Mouse (Mus musculus): Measurements from ENCODE around the gene Gripap1. TPM values are rescaled to one million over a fixed set of nuclear protein-coding genes. Genes with fewer than 3 reads are reported as not detected.
"Not testable (repeated sequence)": the region's sequence is repeated elsewhere in the genome, so short reads cannot be mapped to it uniquely, and the experiment has no call there.

Gene Gripap1
- polyA plus RNA-seq, 1 experiment: 53.9 TPM

- H3K27me3 ChIP-seq (ENCODE audit: control insufficient read depth, insufficient read depth, low read length): peaks cover 2% of the 10 kb centered on the region; the same call in 1 of the 2 replicates
- H3K4me1 ChIP-seq (ENCODE audit: control insufficient read depth, insufficient read depth, insufficient read length): peaks cover 3% of the 10 kb centered on the region
- H3K36me3 ChIP-seq (ENCODE audit: control insufficient read depth, insufficient read depth, low read length): no peaks in the 10 kb centered on the region
- H3K27ac ChIP-seq (ENCODE audit: insufficient read depth, low read length): no peak within 1 kb of the TSS
- no peak for DNase-seq (ENCODE audit: low read depth in 1 of 2, low spot score in 2 of 2)
- peak within 1 kb of the TSS; percentile 44; the same call in 1 of the 2 replicates for H3K4me3 ChIP-seq (ENCODE audit: extremely low read depth, insufficient read depth, insufficient read length)
- 23% methylated on average over 56 of the region's 56 CpGs for WGBS
- TF ChIP-seq CTCF (IDR thresholded peaks at IDR 0.05; ENCODE audit: extremely low read depth, insufficient read depth, insufficient read length, insufficient replicate concordance) (no peak), POLR2A (IDR thresholded peaks at IDR 0.05; ENCODE audit: low read depth, low read length) (no peak)
These were observed 39.0 kb upstream of the Gripap1 start, which contains the start of gene Ccdc120 for GRCm38 (mm10) chrX:7750432-7751116. Ccdc120 (minus strand) TSS chrX:7750905.

- not testable (repeated sequence) for H3K4me3 ChIP-seq (ENCODE audit: extremely low read depth, insufficient read depth, insufficient read length); H3K4me1 ChIP-seq (ENCODE audit: control insufficient read depth, insufficient read depth, insufficient read length); H3K27me3 ChIP-seq (ENCODE audit: control insufficient read depth, insufficient read depth, low read length); H3K36me3 ChIP-seq (ENCODE audit: control insufficient read depth, insufficient read depth, low read length); H3K27ac ChIP-seq (ENCODE audit: insufficient read depth, low read length)
- DNase-seq (ENCODE audit: low read depth in 1 of 2, low spot score in 2 of 2): peak in 1 of 2 experiments; percentile 26
- 19% methylated on average over 3 of the region's 3 CpGs for WGBS
These were observed 35.9 kb upstream of the Gripap1 start for GRCm38 (mm10) chrX:7753627-7754026.

GRCm38 (mm10) chrX:7762137-7762920, 27.2 kb upstream of the Gripap1 start, which contains the start of gene Tfe3:
Tfe3 (plus strand) TSS chrX:7762560.
- peaks cover 2% of the 10 kb centered on the region; the same call in 1 of the 2 replicates for H3K4me1 ChIP-seq (ENCODE audit: control insufficient read depth, insufficient read depth, insufficient read length)
- TF ChIP-seq CTCF (IDR thresholded peaks at IDR 0.05; ENCODE audit: extremely low read depth, insufficient read depth, insufficient read length, insufficient replicate concordance) (no peak), POLR2A (IDR thresholded peaks at IDR 0.05; ENCODE audit: low read depth, low read length) (peak; percentile 51)
- H3K27me3 ChIP-seq (ENCODE audit: control insufficient read depth, insufficient read depth, low read length): no peaks in the 10 kb centered on the region
- peak; percentile 79 for DNase-seq (ENCODE audit: low read depth in 1 of 2, low spot score in 2 of 2)
- H3K4me3 ChIP-seq (ENCODE audit: extremely low read depth, insufficient read depth, insufficient read length): peak within 1 kb of the TSS; percentile 86
- whole genome bisulfite sequencing: 32% methylated on average over 38 of the region's 38 CpGs
- peaks cover 5% of the 10 kb centered on the region for H3K36me3 ChIP-seq (ENCODE audit: control insufficient read depth, insufficient read depth, low read length)
- H3K27ac ChIP-seq (ENCODE audit: insufficient read depth, low read length): peak within 1 kb of the TSS; percentile 82

GRCm38 (mm10) chrX:7762921-7763197, 26.7 kb upstream of the Gripap1 start:
- Histone ChIP-seq H3K36me3 (ENCODE audit: control insufficient read depth, insufficient read depth, low read length) (peaks cover 9% of the 10 kb centered on the region), H3K4me1 (ENCODE audit: control insufficient read depth, insufficient read depth, insufficient read length) (peaks cover 2% of the 10 kb centered on the region; the same call in 1 of the 2 replicates), H3K4me3 (ENCODE audit: extremely low read depth, insufficient read depth, insufficient read length) (peak overlapping the region; percentile 86), H3K27me3 (ENCODE audit: control insufficient read depth, insufficient read depth, low read length) (no peaks in the 10 kb centered on the region), H3K27ac (ENCODE audit: insufficient read depth, low read length) (peak overlapping the region; percentile 82)
- DNase-seq (ENCODE audit: low read depth in 1 of 2, low spot score in 2 of 2): no peak
- 14% methylated on average over 15 of the region's 21 CpGs for WGBS
- TF ChIP-seq CTCF (IDR thresholded peaks at IDR 0.05; ENCODE audit: extremely low read depth, insufficient read depth, insufficient read length, insufficient replicate concordance): no peak
- no peak for TF ChIP-seq POLR2A (IDR thresholded peaks at IDR 0.05; ENCODE audit: low read depth, low read length)

- peak overlapping the region; percentile 82 for H3K27ac ChIP-seq (ENCODE audit: insufficient read depth, low read length)
- H3K4me3 ChIP-seq (ENCODE audit: extremely low read depth, insufficient read depth, insufficient read length): peak overlapping the region; percentile 86
- peaks cover 2% of the 10 kb centered on the region; the same call in 1 of the 2 replicates for H3K4me1 ChIP-seq (ENCODE audit: control insufficient read depth, insufficient read depth, insufficient read length)
- DNase-seq (ENCODE audit: low read depth in 1 of 2, low spot score in 2 of 2): no peak
- WGBS: 24% methylated on average over 22 of the region's 22 CpGs
- TF ChIP-seq POLR2A (IDR thresholded peaks at IDR 0.05; ENCODE audit: low read depth, low read length) (no peak), CTCF (IDR thresholded peaks at IDR 0.05; ENCODE audit: extremely low read depth, insufficient read depth, insufficient read length, insufficient replicate concordance) (no peak)
- H3K36me3 ChIP-seq (ENCODE audit: control insufficient read depth, insufficient read depth, low read length): peaks cover 10% of the 10 kb centered on the region
- no peaks in the 10 kb centered on the region for H3K27me3 ChIP-seq (ENCODE audit: control insufficient read depth, insufficient read depth, low read length)
These were observed 25.8 kb upstream of the Gripap1 start for GRCm38 (mm10) chrX:7763631-7764393.

- Histone ChIP-seq H3K4me1 (ENCODE audit: control insufficient read depth, insufficient read depth, insufficient read length) (peaks cover 2% of the 10 kb centered on the region; the same call in 1 of the 2 replicates), H3K27ac (ENCODE audit: insufficient read depth, low read length) (no peak overlapping the region), H3K27me3 (ENCODE audit: control insufficient read depth, insufficient read depth, low read length) (no peaks in the 10 kb centered on the region), H3K4me3 (ENCODE audit: extremely low read depth, insufficient read depth, insufficient read length) (peak overlapping the region; percentile 4; the same call in 1 of the 2 replicates), H3K36me3 (ENCODE audit: control insufficient read depth, insufficient read depth, low read length) (peaks cover 10% of the 10 kb centered on the region)
- WGBS: 59% methylated on average over 9 of the region's 9 CpGs
- DNase-seq (ENCODE audit: low read depth in 1 of 2, low spot score in 2 of 2): no peak
- no peak for TF ChIP-seq CTCF (IDR thresholded peaks at IDR 0.05; ENCODE audit: extremely low read depth, insufficient read depth, insufficient read length, insufficient replicate concordance)
- no peak for TF ChIP-seq POLR2A (IDR thresholded peaks at IDR 0.05; ENCODE audit: low read depth, low read length)
These were observed 24.8 kb upstream of the Gripap1 start for GRCm38 (mm10) chrX:7764657-7765280.

All from spleen, adult 2 months (tissue).